Mouse (Mus musculus): ENCODE results near the gene Padi4.

Padi4 gene

DNA sequence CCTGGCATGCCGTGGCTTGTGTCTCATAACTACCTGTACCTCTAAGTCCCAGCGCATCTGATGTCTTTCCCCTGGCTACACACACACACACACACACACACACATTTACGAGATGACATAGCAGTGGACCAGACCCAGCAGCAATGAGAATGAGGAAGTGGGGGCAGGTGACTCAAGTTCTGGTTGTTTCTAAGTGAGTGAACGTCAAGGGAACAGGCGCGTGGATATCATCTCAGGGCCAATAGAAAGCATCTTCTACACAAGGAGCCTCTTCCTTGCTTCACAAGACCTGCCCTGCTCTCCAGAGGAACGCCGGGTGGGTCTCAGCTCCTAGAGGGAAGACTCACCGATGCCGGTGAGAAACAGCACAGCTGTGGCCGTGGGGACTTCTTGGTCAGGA lies 33.4 kb downstream of the Padi4 start:
- DNase-seq (ENCODE audit: low spot score in 2 of 2) = no peak

DNA sequence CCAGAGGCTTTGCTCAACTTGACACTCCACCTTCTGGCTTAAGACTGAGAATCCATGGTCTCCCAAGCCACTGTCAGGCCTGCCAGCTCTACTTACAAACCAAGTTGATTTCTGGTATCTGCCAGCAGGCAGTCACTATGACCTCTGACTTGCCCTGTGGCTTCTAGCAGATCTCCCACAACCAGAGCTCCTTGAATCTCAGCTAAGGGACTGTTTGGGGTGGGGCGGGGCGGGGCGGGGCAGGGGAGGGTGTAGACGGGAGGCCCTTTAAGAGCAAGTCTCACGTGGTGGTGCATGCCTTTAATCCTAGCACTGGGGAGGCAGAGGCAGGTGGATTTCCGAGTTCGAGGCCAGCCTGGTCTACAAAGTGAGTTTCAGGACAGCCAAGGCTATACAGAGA lies 41.2 kb downstream of the Padi4 start:
- DNase-seq (ENCODE audit: low spot score in 2 of 2) = no peak

GRCm38 (mm10) chr4:140731654-140732053 lies 42.4 kb downstream of the Padi4 start:
- DNase-seq (ENCODE audit: low spot score in 2 of 2) = no peak

DNA sequence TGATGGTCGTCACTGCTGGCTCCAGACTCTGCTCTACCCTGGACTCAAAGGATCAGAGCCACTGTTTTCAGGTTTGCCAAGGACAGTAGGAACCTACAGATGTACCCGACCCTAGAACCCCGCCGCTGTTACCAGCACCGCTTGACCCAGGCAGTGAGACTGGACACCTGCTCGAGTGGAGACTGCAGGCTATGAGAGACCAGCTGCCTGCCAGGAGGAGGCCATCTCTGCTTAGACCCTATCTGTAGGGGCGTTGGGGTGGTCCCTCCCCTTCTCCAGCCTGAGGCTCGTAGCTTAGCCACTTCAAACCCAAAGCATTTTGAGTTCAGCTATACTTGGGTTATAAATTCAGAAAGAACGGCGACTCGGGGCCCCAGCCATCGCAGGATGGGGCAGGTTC lies 47.1 kb downstream of the Padi4 start:
- DNase-seq (ENCODE audit: low spot score in 2 of 2) = no peak

DNA sequence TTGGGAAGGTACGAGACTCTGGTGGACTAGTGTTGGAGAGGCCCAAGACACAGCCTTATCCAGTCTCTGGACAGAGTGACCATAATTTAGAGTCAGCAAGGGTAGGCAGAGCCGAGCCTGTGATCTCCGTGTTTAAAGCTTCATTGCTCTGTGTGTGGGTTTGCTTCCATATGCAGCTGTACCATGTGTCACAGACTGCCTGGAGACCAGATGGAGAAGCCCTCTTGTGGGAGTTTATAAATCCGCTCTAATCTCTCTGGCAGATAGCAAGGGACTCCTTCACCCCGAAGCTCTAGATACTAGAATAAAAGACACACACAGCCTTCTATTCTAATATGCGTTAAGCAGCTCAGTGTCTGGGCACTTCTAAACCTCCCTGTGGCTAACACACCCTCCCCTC lies 49.3 kb downstream of the Padi4 start:
- DNase-seq (ENCODE audit: low spot score in 2 of 2) = no peak

DNA sequence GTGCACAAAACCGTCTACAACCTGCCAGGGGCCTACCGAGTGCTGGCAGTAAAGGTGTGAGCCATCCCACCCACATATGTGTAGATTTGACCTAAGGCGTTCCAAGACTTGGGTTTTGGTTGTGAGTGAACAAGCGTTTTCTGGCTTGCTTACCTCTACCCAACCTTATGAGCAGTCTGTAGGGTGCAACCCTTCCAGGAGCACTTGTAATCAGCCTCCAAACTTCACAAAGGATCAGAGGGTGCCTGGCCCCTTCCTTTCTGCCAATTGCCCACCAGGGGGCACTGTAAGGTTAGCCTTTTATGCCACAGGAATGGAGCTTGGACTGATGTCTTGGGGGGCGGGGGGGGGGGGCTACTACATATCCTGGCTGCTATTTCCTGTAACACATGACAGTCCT lies 50.2 kb downstream of the Padi4 start:
- no peak for DNase-seq (ENCODE audit: low spot score in 2 of 2)

GRCm38 (mm10) chr4:140723192-140723591 lies 50.8 kb downstream of the Padi4 start:
- DNase-seq (ENCODE audit: low spot score in 2 of 2) = no peak

- no peak for DNase-seq (ENCODE audit: low spot score in 2 of 2)
Measured at GRCm38 (mm10) chr4:140722710-140723109, 51.3 kb downstream of the Padi4 start.

DNA sequence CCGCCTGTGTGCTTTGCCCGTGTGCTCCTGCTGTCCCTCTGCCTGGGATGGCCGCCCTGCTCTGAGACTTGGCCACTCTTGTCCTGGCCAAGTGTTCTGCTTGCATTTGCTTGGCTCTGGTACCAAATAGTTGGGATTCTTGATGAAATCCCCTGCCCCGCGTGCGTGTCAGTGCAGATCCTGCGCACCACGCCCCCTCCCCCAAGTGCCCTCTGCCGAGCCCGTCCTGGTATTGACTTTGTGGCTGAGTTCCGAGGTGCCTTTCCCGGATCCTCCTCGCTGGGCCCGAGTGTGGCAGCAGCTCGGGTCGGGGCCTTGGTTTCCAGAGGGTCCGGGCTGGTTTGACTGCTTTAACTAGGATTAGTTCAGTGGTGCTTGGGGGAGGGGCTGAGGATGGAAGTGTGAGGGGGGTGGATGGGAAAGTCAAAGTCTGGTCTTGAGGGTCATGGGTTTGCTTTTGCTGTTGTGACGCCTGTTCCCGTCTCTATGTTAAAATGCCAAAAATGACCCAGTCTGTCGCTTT lies 52.0 kb downstream of the Padi4 start:
- no peak for DNase-seq (ENCODE audit: low spot score in 2 of 2)

GRCm38 (mm10) chr4:140720091-140720490 lies 53.9 kb downstream of the Padi4 start:
- DNase-seq (ENCODE audit: low spot score in 2 of 2) = no peak

DNA sequence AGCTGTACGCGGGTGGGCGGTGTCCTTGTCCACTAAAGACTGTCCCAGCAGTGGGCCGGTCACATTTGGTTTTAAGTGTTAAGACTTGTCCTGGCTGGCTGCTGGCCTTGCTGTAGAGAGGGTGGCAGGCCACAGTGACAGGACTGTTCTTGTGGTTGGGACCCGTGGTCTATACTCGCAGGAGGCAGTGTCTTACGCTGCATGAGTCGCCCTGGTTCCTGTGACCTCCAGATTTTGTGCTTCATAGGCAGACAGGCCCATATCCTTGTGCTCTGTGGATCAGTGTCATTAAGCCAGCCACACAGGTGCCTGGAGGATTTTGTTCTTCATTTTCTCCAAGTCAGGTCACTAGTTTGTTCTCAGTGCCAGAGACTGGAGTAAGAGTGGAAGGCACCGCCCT lies 55.6 kb downstream of the Padi4 start:
- DNase-seq (ENCODE audit: low spot score in 2 of 2) = no peak

- no peak for DNase-seq (ENCODE audit: low spot score in 2 of 2)
Measured at GRCm38 (mm10) chr4:140716994-140717393, 57.0 kb downstream of the Padi4 start.

DNA sequence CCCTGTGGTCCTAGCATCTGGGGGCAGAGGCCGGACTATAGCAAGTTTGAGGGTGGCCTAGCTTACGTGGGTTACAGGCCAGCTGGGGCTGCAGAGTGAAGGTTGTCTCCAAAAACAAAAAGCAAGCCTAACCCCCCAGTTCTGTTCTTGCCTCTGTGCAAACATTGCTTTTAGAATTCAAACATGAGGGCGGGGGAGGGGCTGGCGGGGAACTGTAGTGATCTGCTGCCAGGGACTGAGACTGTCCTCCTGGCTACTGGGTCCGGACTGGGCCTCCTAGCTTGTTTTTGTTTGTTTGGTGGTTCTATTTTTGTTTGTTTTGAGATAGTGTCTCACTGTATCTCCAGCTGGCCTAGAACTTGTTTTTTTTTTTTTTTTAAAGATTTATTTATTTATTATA lies 59.5 kb downstream of the Padi4 start:
- no peak for DNase-seq (ENCODE audit: low spot score in 2 of 2)

- peak; percentile 82 to 92 for DNase-seq (ENCODE audit: low spot score in 2 of 2)
Measured at GRCm38 (mm10) chr4:140713480-140714365, 60.3 kb downstream of the Padi4 start.

- no peak for DNase-seq (ENCODE audit: low spot score in 2 of 2)
Measured at GRCm38 (mm10) chr4:140711360-140711759, 62.7 kb downstream of the Padi4 start.

DNA sequence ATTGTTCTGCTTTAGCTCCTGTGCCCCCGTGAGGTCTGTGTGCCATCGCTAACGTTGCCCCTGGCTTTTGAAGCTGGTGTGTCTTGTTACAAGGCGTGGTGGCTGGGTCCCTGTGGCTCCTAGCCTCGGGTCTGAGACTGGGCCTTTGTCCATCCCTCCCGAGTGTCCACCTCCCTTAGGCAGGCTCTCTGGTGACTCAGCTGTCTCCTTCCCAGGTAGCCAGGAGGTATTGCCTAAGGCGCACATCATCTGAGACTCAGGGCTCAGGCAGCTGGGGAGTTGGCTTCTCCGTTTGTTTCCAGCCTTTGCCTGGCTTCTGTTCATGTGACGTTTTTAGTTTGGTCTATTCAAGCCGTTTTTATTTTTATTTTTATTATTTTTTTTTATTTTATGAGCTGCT lies 63.3 kb downstream of the Padi4 start:
- DNase-seq (ENCODE audit: low spot score in 2 of 2) = no peak

DNA sequence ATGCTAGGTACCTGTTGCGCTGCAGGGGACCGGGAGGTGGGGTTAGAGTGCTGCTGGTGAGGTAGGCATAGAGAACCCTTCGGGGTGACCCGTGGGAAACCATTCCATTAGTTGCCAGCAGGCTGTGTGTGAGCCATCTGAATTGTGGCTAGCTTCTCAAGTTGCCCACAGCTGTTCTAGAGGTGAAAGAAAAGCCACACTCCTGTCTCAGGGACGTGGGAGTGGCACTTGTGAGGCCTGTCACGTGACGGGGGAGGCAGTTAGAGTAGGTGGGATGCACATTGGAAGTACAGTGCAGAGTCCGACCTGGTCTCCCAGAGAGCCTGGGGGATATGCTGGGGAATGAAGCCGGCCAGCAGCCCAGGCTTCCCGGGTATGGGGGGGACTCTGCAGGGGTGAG lies 64.4 kb downstream of the Padi4 start:
- no peak for DNase-seq (ENCODE audit: low spot score in 2 of 2)

DNA sequence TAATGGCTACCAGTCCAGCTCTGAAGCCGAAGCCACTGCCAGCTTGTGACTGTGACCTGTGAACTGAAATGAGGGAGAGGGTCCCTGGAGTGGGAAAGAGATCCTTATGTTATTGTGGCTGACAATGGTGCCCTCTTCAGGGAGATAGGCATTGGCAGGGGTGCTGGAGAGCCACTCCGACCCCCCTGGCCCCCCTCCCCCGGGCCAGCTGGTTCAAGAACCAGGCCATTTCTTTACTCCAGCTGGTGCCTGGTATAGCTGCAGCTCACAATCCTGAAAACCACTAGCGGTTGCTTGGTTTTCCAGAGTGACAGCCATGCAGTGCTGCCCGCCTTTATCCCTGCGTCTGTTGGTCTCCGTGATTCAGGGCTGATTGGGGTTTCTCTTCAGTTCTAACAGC lies 64.9 kb downstream of the Padi4 start:
- no peak for DNase-seq (ENCODE audit: low spot score in 2 of 2)

DNA sequence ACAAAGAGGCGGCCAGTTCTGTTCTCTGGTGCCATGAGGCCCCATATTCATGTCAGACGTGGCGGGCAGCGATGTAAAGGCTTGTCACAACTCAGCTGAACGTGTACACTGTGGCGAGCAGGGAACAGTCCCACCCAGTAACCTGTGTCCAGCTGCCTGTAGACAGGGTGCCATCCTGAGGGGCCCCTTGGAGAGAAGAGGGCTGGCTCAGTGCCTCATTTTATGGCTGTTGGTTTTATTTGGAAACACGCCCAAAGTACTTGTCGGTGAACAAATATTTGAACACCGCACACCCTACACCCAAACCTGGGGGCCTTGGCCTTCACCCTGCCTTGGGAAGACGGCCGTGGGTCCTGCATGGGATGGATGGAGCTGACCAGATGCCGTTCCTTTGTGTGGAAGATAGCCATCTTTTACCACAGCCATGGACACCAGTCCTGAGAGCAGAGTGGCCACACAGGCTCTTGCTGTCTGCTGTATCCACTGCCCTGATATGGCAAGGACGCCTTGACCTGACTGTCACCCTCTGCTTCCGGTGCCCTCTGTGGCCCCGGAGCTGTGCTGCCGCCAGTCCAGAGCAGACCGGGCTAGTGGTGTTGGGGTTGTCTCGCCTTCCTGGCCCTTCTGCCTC lies 65.6 kb downstream of the Padi4 start:
- DNase-seq (ENCODE audit: low spot score in 2 of 2) = no peak

- DNase-seq (ENCODE audit: low spot score in 2 of 2) = no peak
Measured at GRCm38 (mm10) chr4:140707615-140708014, 66.4 kb downstream of the Padi4 start.

DNA sequence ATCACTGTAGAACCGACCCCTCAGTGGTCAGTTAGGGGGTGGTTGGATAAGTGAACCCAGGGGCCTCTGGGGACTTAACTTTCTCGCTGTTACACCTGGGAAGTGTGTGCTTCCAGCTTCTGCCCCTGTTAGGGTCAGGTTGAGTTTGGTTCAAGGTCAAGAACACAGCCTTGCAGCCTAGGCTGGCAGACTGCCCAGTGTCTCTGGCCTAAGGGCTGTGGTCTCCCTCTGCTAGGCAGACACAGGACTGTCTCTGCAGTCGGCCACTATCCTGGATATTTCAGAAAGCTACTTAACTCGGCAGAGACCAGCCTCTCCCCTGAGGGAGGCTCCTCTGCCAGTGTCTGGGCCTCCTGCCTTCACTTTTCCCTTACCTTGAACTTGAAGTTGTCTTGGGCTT lies 69.9 kb downstream of the Padi4 start:
- no peak for DNase-seq (ENCODE audit: low spot score in 2 of 2)

- DNase-seq (ENCODE audit: low spot score in 2 of 2) = no peak
Measured at GRCm38 (mm10) chr4:140703636-140704035, 70.4 kb downstream of the Padi4 start.
